Comparison of ENCODE assay signal across 17 mouse cellular contexts in genomic region chr7:28715598-28715997, GRCm38 (mm10). TPM values are rescaled to one million over a fixed set of nuclear protein-coding genes. Genes with fewer than 3 reads are reported as not detected.
DNase-seq lines count a peak whose midpoint lies in the region; ATAC-seq and TF ChIP-seq lines count a peak whose summit lies in the region.
"Had no signal": no experiment of that assay in that cellular context is flagged by ENCODE, and none has a peak within 500 bp of the region (broad histone marks: within the 10 kb centered on the region; RNA-seq: fewer than 3 reads in every experiment).

No protein-coding gene starts in this region.

- no peak for ATAC-seq in monocyte, adult 5-6 weeks (replicated peaks; ENCODE audit: insufficient number of reproducible peaks, low FRiP score, low TSS enrichment, poor library complexity, severe bottlenecking)
- ATAC-seq: midbrain, embryonic 16.5 days had no signal

- H3K4me3 ChIP-seq in left cerebral cortex, adult 2 months, result no peak overlapping the region

- peak; percentile 10 for TF ChIP-seq CTCF in left cerebral cortex, adult 2 months (IDR thresholded peaks at IDR 0.05)

- peak; percentile 13 for DNase-seq in embryo, embryonic 10.5 days (ENCODE audit: low spot score)
- no peak for DNase-seq in embryo, embryonic 10 days (ENCODE audit: low spot score)
- no peak for DNase-seq in left cerebral cortex, adult 2 months (ENCODE audit: extremely low spot score in 1 of 2, low spot score in 2 of 2)
- DNase-seq in left cerebral cortex, postnatal 36 days (ENCODE audit: low spot score in 2 of 2), result no peak
- peak; percentile 67 for DNase-seq in thymus, postnatal 4 days
- no peak for DNase-seq in thymus, adult 18-20 months
- DNase-seq in adrenal gland, postnatal 4 days (ENCODE audit: low spot score in 2 of 2), result no peak
- DNase-seq: cerebellum, adult 9-10 months; gastrocnemius, postnatal 36 days; kidney, postnatal 14 days; lung, postnatal 36 days; right cerebral cortex, postnatal 4 days had no signal

- intact Hi-C loops in left cerebral cortex, adult 2 months (cut with DNase I), result no loop called here
- intact Hi-C loops in left cerebral cortex, postnatal 36 days (cut with DNase I), result no loop called here

- no peak overlapping the region for H3K27ac ChIP-seq in left cerebral cortex, adult 2 months
- H3K27ac ChIP-seq: hindbrain, embryonic 15.5 days had no signal

RNA-seq across cellular contexts. Expression of gene Fbxo17, which starts 1.0 kb away (rescaled TPM):
- 1 to 10 TPM; 1.9 to 2.2 TPM for total RNA-seq in left cerebral cortex, adult 2 months (2021)
- total RNA-seq in left cerebral cortex, postnatal 36 days (2021), result 1 to 10 TPM; 2.0 TPM
- total RNA-seq in monocyte, adult 5-6 weeks (2017), result 4.9 TPM in 1 of 3 replicates, not detected in the others
- 10 to 100 TPM; 10.1 to 10.6 TPM for total RNA-seq in adrenal gland, postnatal 4 days (2021)
- total RNA-seq: MEL had no signal

RNA-seq across cellular contexts. Expression of gene Fbxo27, which starts 22.9 kb away (rescaled TPM):
- total RNA-seq in left cerebral cortex, adult 2 months (2021), result 10 to 100 TPM; 24.6 to 26.2 TPM
- total RNA-seq in left cerebral cortex, postnatal 36 days (2021), result 10 to 100 TPM; 23.3 to 25.0 TPM
- 0.64 to 1.3 TPM (median 0.87 TPM) in 3 replicates for total RNA-seq in monocyte, adult 5-6 weeks (2017)
- 1 to 10 TPM; 2.8 to 4.6 TPM for total RNA-seq in adrenal gland, postnatal 4 days (2021)
- total RNA-seq: MEL had no signal

RNA-seq across cellular contexts. Expression of gene Mrps12, which starts 26.0 kb away (rescaled TPM):
- total RNA-seq in left cerebral cortex, adult 2 months (2021), result 10 to 100 TPM; 58.3 to 69.0 TPM
- total RNA-seq in left cerebral cortex, postnatal 36 days (2021), result 10 to 100 TPM; 66.5 to 70.2 TPM
- 31.4 to 44.6 TPM (median 33.7 TPM) in 3 replicates for total RNA-seq in monocyte, adult 5-6 weeks (2017)
- 10 to 100 TPM; 59.7 to 63.5 TPM for total RNA-seq in adrenal gland, postnatal 4 days (2021)

RNA-seq across cellular contexts. Expression of gene Sars2, which starts 26.2 kb away (rescaled TPM):
- total RNA-seq in left cerebral cortex, adult 2 months (2021), result 10 to 100 TPM; 13.0 to 13.9 TPM
- 10 to 100 TPM; 14.9 to 15.1 TPM for total RNA-seq in left cerebral cortex, postnatal 36 days (2021)
- 2.7 to 8.8 TPM (median 3.8 TPM) in 3 replicates for total RNA-seq in monocyte, adult 5-6 weeks (2017)
- total RNA-seq in adrenal gland, postnatal 4 days (2021), result 10 to 100 TPM; 25.0 to 27.0 TPM

RNA-seq across cellular contexts. Expression of gene Ccer2, which starts 40.4 kb away (rescaled TPM):
- total RNA-seq in left cerebral cortex, adult 2 months (2021), result 1 to 10 TPM; 1.0 to 1.9 TPM
- total RNA-seq in left cerebral cortex, postnatal 36 days (2021), result 1 to 10 TPM; 1.3 to 2.6 TPM
- total RNA-seq in monocyte, adult 5-6 weeks (2017), result not detected in 3 replicates
- not detected for total RNA-seq in adrenal gland, postnatal 4 days (2021)
- total RNA-seq: adrenal gland, adult 18-20 months; gastrocnemius, postnatal 36 days; MEL had no signal

Comparison
In these comparisons a context has a peak if more than half of its experiments do, and no peak if none do; other contexts are left out.
1. DNase-seq: peak in embryo, embryonic 10.5 days (single experiment) and thymus, postnatal 4 days (single experiment); none in embryo, embryonic 10 days (single experiment), left cerebral cortex, adult 2 months (0 of 2), left cerebral cortex, postnatal 36 days (0 of 2), thymus, adult 18-20 months (0 of 2) and adrenal gland, postnatal 4 days (0 of 2).
2. RNA of gene Fbxo27, which starts 22.9 kb away (total RNA-seq): 24.6 to 26.2 TPM in left cerebral cortex, adult 2 months and 23.3 to 25.0 TPM in left cerebral cortex, postnatal 36 days; 2.8 to 4.6 TPM in adrenal gland, postnatal 4 days and 0.64 to 1.3 TPM in monocyte, adult 5-6 weeks; every median in the first group is over 4 times any median in the second.